Mouse (Mus musculus): ENCODE measurements around the gene Ppp1r27.

GRCm38 (mm10) chr11:120539285-120540014 lies 11.5 kb downstream of the Ppp1r27 start:
- TF ChIP-seq CTCF (IDR thresholded peaks at IDR 0.05; ENCODE audit: extremely low read depth, insufficient read length, insufficient replicate concordance, low read depth, low read length): no peak
- TF ChIP-seq POLR2A (IDR thresholded peaks at IDR 0.05; ENCODE audit: low read depth, low read length): no peak

Data from small intestine, adult 2 months (tissue).